Mouse (Mus musculus): ENCODE measurements around the gene Gm20388.

GRCm38 (mm10) chr8:120786753-120787152 lies 876.1 kb downstream of the Gm20388 start:
- TF ChIP-seq GATA1 (IDR thresholded peaks at IDR 0.05; ENCODE audit: low read length), result no peak
- TF ChIP-seq TAL1 (IDR thresholded peaks at IDR 0.05; ENCODE audit: low read length), result no peak

Measured in erythroblast, embryonic 14.5 days (primary cell).